Mouse (Mus musculus) ES-E14 (cell line): ENCODE data around the gene Stum. TPM values are rescaled to one million over a fixed set of nuclear protein-coding genes. Genes with fewer than 3 reads are reported as not detected.

ENCODE experiments used
- DNase-seq: peaks from one replicate; pipeline ENCODE4 v3.0.0-alpha.2; 2013; ENCODE audit warnings: low read depth, low spot score
- H3K27ac ChIP-seq: 2 replicates; pipeline ENCODE4 v1.5.1; 2012; ENCODE audit warnings: low read depth, mild to moderate bottlenecking, low read length, moderate library complexity, mixed read lengths; ENCODE audit not compliant: poor library complexity, insufficient read depth, severe bottlenecking
- H3K36me3 ChIP-seq: 2 replicates; pipeline ENCODE4 v1.6.1; 2012; ENCODE audit warnings: mild to moderate bottlenecking, low read length, moderate library complexity, mixed read lengths; ENCODE audit not compliant: control insufficient read depth, poor library complexity, insufficient read depth, severe bottlenecking
- H3K4me1 ChIP-seq, 2 experiments: fragments of 150-350 bp in 1 of 2; sonication (generic) in 1 of 2; 2 replicates each; pipeline ENCODE4 v1.6.1; 2012; ENCODE audit warnings: low read length in 2 of 2, mild to moderate bottlenecking in 1 of 2, mixed read lengths in 1 of 2; ENCODE audit not compliant: control insufficient read depth in 2 of 2, insufficient read depth in 2 of 2, poor library complexity in 1 of 2
- H3K4me3 ChIP-seq, 2 experiments: fragments of 150-350 bp in 1 of 2; sonication (generic) in 1 of 2; 2 replicates each; pipeline ENCODE4 v1.5.1; 2012; ENCODE audit warnings: low read length in 2 of 2, low read depth in 1 of 2, mild to moderate bottlenecking in 1 of 2, mixed read lengths in 1 of 2; ENCODE audit not compliant: insufficient read depth in 1 of 2, poor library complexity in 1 of 2, severe bottlenecking in 1 of 2
- H3K9ac ChIP-seq: 2 replicates; pipeline ENCODE4 v1.6.1; 2012; ENCODE audit warnings: low read depth, mild to moderate bottlenecking, low read length, mixed read lengths; ENCODE audit not compliant: poor library complexity, insufficient read depth, severe bottlenecking
- H3K9me3 ChIP-seq: fragments of 150-350 bp; sonication (generic); 2 replicates; pipeline ENCODE4 v1.6.1; 2012; ENCODE audit warnings: low read depth, mild to moderate bottlenecking, low read length; ENCODE audit not compliant: control insufficient read depth, insufficient read depth
- CHD2 ChIP-seq: IDR thresholded peaks from 2 replicates; pipeline ENCODE4 v1.6.1; 2014; ENCODE audit warnings: mild to moderate bottlenecking, low read depth, low read length, inconsistent platforms
- HCFC1 ChIP-seq: IDR thresholded peaks from 2 replicates; pipeline ENCODE4 v1.6.1; 2012; ENCODE audit warnings: low read length, inconsistent platforms, borderline replicate concordance; ENCODE audit not compliant: insufficient read depth
- MAFK ChIP-seq: IDR thresholded peaks from 2 replicates; pipeline ENCODE4 v1.6.1; 2014; ENCODE audit warnings: mild to moderate bottlenecking, low read depth, low read length, inconsistent platforms; ENCODE audit not compliant: insufficient read depth
- ZC3H11A ChIP-seq: IDR thresholded peaks from 2 replicates; pipeline ENCODE4 v1.6.1; 2012; ENCODE audit warnings: low read depth, mild to moderate bottlenecking, inconsistent platforms, low read length, borderline replicate concordance
- ZNF384 ChIP-seq: IDR thresholded peaks from 2 replicates; pipeline ENCODE4 v1.6.1; 2012; ENCODE audit warnings: low read depth, low read length, inconsistent platforms
- in situ Hi-C, 2 experiments: fragments of 600-800 bp; cut with MboI; formaldehyde crosslinking; loops; one replicate each; pipeline ENCODE4 v1.15.1; 2025; ENCODE audit warnings: low sequenced_read_pairs in 2 of 2, inconsistent platforms in 1 of 2; ENCODE audit not compliant: unreplicated experiment in 2 of 2
- total RNA-seq: library from RNA; depleted of rRNA; stranded (reverse); fragments of 300-350 nt; gene quantifications from 2 replicates; pipeline ENCODE4 v1.2.3, GENCODE M21; 2012

Gene Stum
- total RNA-seq, 1 experiment: 0.18 TPM

DNA sequence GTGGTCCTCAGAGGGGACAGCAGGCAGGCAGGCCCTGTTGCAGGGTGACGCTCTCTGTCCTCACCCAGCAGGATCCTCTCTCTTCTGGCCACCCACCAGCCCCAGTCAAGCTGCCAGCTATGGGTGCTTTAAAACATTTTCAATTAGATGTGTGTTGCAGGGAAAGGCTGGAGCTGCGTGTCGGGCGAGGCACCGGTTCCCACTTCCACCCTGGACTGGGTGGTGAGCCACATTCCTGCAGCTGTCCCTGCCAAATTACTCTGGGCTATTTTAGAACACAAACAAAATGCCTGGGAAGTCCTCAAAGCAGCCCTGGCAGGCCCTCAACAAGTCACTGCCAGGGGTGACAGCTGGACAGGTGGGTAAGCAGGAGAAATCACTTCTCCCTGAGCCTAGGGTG lies 20.9 kb downstream of the Stum start:
- no peak for DNase-seq
- no peak for TF ChIP-seq HCFC1
- TF ChIP-seq MAFK: no peak
- Histone ChIP-seq H3K9ac (no peak overlapping the region), H3K9me3 (no peaks in the 10 kb centered on the region), H3K27ac (no peak overlapping the region), H3K4me1 (0 out of 4 replicates have a peak, but pooled peaks cover 0 to 4% of the 10 kb centered on the region in 2 experiments), H3K36me3 (no peaks in the 10 kb centered on the region), H3K4me3 (no peak overlapping the region)
- in situ Hi-C loops: no loop called here

DNA sequence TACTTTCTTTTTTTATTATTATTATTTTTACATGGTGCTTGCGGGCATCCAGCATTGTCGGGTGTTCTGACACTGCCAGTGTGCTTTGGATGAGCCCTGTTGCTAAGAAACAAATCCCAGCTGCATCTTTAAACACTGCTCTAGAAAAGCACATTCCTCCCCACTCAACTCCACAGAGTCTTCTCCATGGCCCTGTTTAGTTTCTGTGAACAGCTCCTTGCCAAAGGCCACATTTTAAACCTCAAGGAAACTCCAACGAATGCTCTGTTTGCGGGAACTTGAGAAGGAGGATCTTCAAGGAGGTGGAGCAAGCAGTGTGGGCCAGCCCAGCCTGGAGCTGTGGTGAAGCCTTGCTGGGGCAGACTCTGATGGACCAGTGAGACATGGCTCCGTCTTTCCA lies 22.6 kb downstream of the Stum start:
- no peaks in the 10 kb centered on the region for H3K36me3 ChIP-seq
- H3K4me1 ChIP-seq: 0 out of 4 replicates have a peak, but pooled peaks cover 0 to 3% of the 10 kb centered on the region in 2 experiments
- H3K27ac ChIP-seq: no peak overlapping the region
- TF ChIP-seq CHD2 (no peak), MAFK (no peak), ZC3H11A (no peak)
- no peak for DNase-seq
- in situ Hi-C loops: no loop called here
- H3K4me3 ChIP-seq: no peak overlapping the region
- H3K9ac ChIP-seq: no peak overlapping the region
- H3K9me3 ChIP-seq: no peaks in the 10 kb centered on the region

DNA sequence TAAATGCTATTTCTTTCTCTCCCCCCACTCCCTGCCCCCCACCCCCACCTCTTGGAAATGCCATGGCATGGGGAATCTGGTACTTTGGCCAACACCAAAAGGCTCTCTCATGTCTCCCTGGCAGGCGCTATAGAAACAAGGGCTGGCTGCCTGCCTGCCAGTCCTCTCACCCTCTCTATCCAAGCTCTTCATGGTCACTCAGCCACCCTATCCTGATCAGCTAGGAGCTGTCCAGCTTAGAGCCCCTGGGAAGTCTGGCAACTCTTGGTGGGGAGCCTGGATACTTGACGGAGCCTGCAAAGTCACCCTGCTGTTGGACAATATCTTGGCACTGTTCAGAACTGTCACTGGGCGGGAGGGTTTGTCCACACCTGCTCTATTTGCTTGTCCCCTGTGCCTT lies 24.6 kb downstream of the Stum start:
- H3K27ac ChIP-seq: no peak overlapping the region

DNA sequence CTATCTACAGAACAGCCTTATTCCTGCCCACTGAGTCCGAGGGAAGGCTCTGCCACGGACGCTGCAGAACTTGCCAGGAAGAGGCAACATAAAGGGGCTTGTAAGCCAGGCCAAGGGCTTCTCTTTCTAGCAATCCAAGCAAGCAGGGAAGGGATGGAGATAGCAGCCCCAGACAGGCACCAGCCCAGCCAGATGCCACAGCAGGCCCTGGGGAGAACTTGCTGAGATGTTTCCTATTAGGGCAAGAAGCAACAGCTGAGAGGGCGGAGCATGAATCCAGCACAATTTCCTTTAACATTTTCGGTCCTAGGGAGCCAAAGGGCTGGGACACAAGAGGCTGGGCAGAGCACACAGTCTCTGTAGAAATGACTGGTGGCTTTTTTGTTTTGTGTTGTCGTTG lies 25.0 kb downstream of the Stum start:
- peaks cover 0 to 7% of the 10 kb centered on the region in 2 experiments; a peak in 1 of 4 replicates for H3K4me1 ChIP-seq
- no peaks in the 10 kb centered on the region for H3K9me3 ChIP-seq
- in situ Hi-C loops: no loop called here
- no peak overlapping the region for H3K4me3 ChIP-seq
- H3K27ac ChIP-seq: no peak overlapping the region
- H3K36me3 ChIP-seq: no peaks in the 10 kb centered on the region
- DNase-seq: no peak
- no peak overlapping the region for H3K9ac ChIP-seq
- TF ChIP-seq MAFK (no peak), CHD2 (no peak), ZC3H11A (no peak), ZNF384 (no peak)

More for the DNA sequence above, 24.6 kb downstream of the Stum start:
- TF ChIP-seq MAFK: no peak
- no peak for TF ChIP-seq ZC3H11A
- no peak for TF ChIP-seq CHD2
- no peak for TF ChIP-seq ZNF384
- no peak for TF ChIP-seq HCFC1
- DNase-seq: no peak
- in situ Hi-C loops: no loop called here
- peaks cover 0 to 5% of the 10 kb centered on the region in 2 experiments; a peak in 1 of 4 replicates for H3K4me1 ChIP-seq
- H3K36me3 ChIP-seq: no peaks in the 10 kb centered on the region
- H3K9ac ChIP-seq: no peak overlapping the region
- no peak overlapping the region for H3K4me3 ChIP-seq
- no peaks in the 10 kb centered on the region for H3K9me3 ChIP-seq

DNA sequence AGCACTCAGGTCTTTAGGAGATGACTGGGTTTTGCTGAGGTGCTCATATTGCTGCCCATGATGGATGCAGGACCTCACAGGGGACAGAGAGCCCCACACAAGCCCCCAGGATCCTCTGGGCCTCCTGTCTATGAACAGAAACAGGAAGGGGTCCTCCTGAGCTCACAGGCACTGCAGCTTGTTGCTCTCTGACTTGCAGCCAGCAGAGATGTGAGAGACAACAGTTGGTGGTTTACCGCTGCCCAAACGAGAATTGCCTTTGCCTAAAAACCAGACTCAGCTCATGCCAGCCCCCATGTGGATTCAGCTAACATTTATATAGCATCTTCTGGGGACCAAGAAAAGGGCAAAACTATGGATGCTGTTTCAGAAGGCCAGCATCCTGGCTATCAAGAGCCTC lies 33.7 kb downstream of the Stum start:
- in situ Hi-C loops: no loop called here
- no peak for TF ChIP-seq ZC3H11A
- TF ChIP-seq MAFK: no peak
- no peak for TF ChIP-seq ZNF384
- no peak for TF ChIP-seq HCFC1
- no peak for TF ChIP-seq CHD2
- no peak overlapping the region for H3K4me3 ChIP-seq
- H3K36me3 ChIP-seq: no peaks in the 10 kb centered on the region
- H3K9me3 ChIP-seq: no peaks in the 10 kb centered on the region
- no peak overlapping the region for H3K9ac ChIP-seq
- no peak for DNase-seq
- no peak overlapping the region for H3K27ac ChIP-seq
- peaks cover 0 to 5% of the 10 kb centered on the region in 2 experiments; a peak in 1 of 4 replicates for H3K4me1 ChIP-seq
